Mouse (Mus musculus): ENCODE results near the gene Dnajc17. TPM values are rescaled to one million over a fixed set of nuclear protein-coding genes. Genes with fewer than 3 reads are reported as not detected.

Gene Dnajc17
- polyA plus RNA-seq, 1 experiment from 2014 or later: 19.5 TPM

DNA sequence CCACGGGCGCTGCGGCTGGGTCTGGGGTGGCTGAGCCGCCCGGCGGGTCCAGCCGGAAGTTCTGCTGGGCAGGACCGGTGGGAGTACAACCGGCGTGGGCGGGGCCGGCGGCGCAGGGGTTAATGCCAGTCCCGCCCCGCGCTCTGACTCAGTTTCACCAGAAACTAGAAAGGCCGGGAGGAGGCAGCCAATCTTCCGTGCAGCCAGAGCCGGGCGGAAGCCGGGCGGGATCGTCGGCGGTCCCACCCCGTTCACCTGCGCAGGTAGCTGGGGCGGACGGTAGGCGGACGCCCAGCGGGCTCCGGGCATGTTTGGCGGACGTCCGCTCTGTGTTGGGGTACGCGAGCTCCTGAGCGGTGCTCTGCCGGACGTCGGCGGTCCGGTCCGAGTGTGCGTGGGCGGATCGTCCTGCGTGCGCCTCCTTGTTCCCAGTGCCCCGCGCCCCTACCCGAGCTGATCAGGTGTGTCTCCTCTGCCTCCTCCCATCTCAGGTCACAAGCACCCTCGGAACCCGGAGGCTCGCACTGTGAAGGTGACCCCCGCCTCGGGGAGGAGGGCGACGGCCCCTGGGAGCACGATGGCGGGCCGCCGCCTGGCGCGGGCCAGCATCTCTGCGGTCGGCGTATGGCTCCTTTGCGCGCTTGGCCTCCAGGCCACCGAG is 28.7 kb upstream of the Dnajc17 start, which contains the start of gene Spint1:
TSS of gene Spint1 (plus strand) at position 153 of the 661 bp plus-strand sequence.
- peak within 1 kb of the TSS; percentile 43 for H3K27ac ChIP-seq

DNA sequence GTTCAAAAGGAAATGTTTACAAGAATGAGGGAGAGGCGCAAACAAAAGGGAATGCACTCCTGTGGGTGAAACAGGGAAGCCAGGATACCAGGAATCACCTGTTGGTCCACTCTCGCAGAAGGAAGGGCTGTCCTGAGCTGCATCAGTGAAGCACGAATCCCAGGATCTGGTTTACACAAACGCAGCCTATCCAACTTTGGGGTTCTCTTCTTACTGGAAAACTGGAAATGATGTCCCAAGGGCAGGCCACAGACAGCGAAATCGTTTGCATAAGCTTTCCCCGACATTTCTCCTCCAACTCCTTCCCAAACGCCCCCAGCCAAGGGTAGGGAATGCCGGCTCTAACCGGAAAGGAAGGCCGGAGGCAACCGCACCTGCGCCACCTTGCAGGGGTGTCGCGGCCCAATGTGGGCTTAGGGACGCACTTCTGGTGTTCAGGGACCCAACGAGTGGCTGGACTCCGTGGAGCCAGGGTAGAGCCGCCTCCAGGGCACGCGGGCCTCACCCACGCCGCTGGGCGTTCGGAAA is 28.2 kb upstream of the Dnajc17 start:
- no peaks in the 10 kb centered on the region for H3K36me3 ChIP-seq
- H3K4me3 ChIP-seq: peak overlapping the region; percentile 63
- H3K27ac ChIP-seq: no peak overlapping the region; the same call in 1 of the 2 replicates
- DNase-seq (ENCODE audit: low spot score): no peak
- 7% methylated on average over 25 of the region's 25 CpGs for WGBS
- no peaks in the 10 kb centered on the region for H3K9me3 ChIP-seq
- H3K27me3 ChIP-seq (ENCODE audit: insufficient read depth, poor library complexity, severe bottlenecking): peaks cover 80% of the 10 kb centered on the region
- H3K4me1 ChIP-seq: peaks cover 14% of the 10 kb centered on the region

More for the DNA sequence above, 28.7 kb upstream of the Dnajc17 start, which contains the start of gene Spint1:
- WGBS: under 1% methylated on average over 73 of the region's 73 CpGs
- Histone ChIP-seq H3K36me3 (no peaks in the 10 kb centered on the region), H3K4me3 (peak within 1 kb of the TSS; percentile 63), H3K27me3 (ENCODE audit: insufficient read depth, poor library complexity, severe bottlenecking) (peaks cover 83% of the 10 kb centered on the region), H3K4me1 (peaks cover 14% of the 10 kb centered on the region), H3K9me3 (no peaks in the 10 kb centered on the region)
- DNase-seq (ENCODE audit: low spot score): peak; percentile 68

DNA sequence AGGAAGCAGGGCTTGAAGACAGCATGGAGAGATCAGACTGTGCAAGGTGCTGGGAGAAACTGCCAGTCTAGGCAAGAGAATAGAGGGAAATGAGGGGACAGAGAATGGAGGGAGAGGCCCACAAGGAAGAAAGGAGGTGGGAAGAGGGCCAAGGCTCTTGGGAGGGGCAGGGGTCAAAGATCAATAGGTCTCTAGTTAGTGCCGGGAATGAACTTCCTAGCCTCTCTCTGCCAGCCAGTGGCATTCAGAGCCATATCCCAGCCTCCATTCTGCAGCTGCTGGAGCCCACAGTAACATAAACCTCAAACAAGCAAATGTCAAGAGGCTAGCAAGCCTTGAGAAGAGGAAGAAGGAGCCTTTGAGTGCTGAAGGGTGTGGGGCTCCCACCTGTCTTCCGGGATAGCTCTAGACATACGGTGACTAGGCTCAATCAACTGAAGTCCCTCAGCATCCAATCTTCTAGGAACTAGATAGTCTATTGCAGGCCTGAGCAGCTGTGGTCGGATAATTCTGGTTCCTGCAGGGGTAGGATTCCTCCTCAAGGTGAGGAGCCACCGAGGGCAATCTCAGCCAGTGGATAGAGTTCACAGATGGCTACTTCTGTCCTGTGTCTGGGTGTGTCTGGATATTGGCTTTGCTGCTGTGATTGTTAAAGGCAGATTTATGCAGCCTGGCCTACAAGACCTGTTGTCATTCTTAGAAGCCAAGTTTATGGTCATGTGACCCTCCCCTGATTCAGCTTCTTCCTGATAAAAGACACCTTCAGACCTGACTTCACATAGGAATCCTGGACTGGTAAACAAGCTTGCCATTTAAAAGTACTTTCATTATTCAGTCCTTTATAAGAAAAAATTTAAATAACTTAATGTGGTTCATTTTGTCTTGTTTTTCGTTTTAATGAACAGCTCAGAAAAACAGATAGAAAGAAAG is 21.4 kb upstream of the Dnajc17 start, which contains the start of gene Ppp1r14d:
TSS of gene Ppp1r14d (minus strand) at position 132 of the 930 bp plus-strand sequence.
- DNase-seq (ENCODE audit: low spot score): no peak

DNA sequence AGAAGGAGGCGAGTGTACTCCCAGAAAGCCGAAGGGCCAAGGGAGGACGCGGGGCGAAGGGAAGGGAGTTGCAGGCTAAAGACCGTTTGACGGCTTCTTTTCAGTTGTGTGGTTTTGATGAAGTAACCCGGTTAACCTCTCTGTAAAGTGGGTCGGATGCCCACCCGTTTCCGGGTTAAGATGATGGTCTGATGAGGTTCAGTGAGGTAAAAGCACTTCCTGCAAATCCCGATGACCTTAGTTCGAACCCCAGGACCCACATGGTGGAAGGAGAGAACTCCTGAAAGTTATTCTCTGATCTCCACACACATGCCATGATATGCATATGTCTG is 547 bp upstream of the Dnajc17 start:
- Histone ChIP-seq H3K27ac (peak overlapping the region; percentile 95), H3K4me3 (peak overlapping the region; percentile 81), H3K27me3 (ENCODE audit: insufficient read depth, poor library complexity, severe bottlenecking) (no peaks in the 10 kb centered on the region), H3K9me3 (no peaks in the 10 kb centered on the region), H3K36me3 (peaks cover 36% of the 10 kb centered on the region), H3K4me1 (peaks cover 15% of the 10 kb centered on the region)
- peak; percentile 79 for DNase-seq (ENCODE audit: low spot score)
- 1% methylated on average over 13 of the region's 13 CpGs for WGBS

More for the DNA sequence above, 21.4 kb upstream of the Dnajc17 start, which contains the start of gene Ppp1r14d:
- Histone ChIP-seq H3K36me3 (no peaks in the 10 kb centered on the region), H3K27ac (no peak within 1 kb of the TSS), H3K4me3 (no peak within 1 kb of the TSS), H3K27me3 (ENCODE audit: insufficient read depth, poor library complexity, severe bottlenecking) (peaks cover 24% of the 10 kb centered on the region), H3K9me3 (no peaks in the 10 kb centered on the region), H3K4me1 (no peaks in the 10 kb centered on the region)
- WGBS: 65% methylated on average over 6 of the region's 6 CpGs

DNA sequence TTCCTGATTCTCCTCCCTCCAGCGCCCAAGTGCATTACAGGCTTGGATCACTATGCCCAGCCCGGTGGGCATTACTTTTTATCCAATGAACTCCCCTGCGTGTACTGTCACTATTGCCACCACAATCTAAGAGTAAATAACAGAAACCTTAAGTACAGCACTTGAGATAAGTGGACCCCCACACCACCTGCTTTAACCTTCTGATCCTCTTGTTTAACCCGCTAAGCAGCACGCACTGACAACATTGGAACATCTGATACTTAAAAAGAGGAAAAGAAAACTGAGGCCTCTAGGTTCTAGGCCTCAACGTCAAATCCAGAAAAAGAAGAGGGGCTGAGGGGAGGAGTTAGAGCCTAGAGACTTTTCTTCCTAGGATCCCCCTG is 643 bp downstream of the Dnajc17 start:
- Histone ChIP-seq H3K27me3 (ENCODE audit: insufficient read depth, poor library complexity, severe bottlenecking) (no peaks in the 10 kb centered on the region), H3K9me3 (no peaks in the 10 kb centered on the region), H3K4me3 (peak overlapping the region; percentile 81), H3K27ac (peak overlapping the region; percentile 95), H3K36me3 (peaks cover 27% of the 10 kb centered on the region), H3K4me1 (peaks cover 15% of the 10 kb centered on the region)
- 17% methylated on average over 6 of the region's 6 CpGs for WGBS
- no peak for DNase-seq (ENCODE audit: low spot score)

DNA sequence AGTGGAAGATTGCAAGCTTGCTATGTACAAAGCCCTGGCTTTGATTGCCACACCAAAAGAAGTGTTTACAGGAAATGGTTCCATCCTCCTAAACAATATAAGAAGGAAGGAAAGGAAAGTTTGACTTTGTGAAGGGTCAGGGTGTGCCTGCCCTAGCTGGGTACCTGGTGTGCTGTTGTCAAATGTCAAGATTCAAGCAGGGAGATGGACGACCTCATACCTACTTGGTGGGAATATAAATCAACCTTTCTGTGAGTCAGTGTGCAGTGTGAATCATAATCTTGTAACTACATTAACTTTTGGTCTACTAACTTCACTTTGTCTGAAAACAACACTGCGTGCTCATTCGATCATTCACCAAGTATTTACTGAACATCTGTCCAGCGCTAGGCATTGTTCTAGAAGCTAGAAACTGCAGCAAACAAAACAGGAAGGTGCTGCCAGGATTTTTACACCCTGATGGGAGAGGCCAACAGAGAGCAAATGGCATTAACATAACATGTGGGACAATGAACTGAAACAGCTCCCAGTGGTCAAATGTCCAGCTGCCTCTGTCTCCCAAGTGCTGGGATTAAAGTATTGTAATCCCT is 4.6 kb downstream of the Dnajc17 start:
- no peak overlapping the region for H3K4me3 ChIP-seq
- H3K27me3 ChIP-seq (ENCODE audit: insufficient read depth, poor library complexity, severe bottlenecking): no peaks in the 10 kb centered on the region
- no peak overlapping the region for H3K27ac ChIP-seq
- no peak for DNase-seq (ENCODE audit: low spot score)
- no peaks in the 10 kb centered on the region for H3K36me3 ChIP-seq
- 73% methylated on average over 4 of the region's 4 CpGs for WGBS
- no peaks in the 10 kb centered on the region for H3K9me3 ChIP-seq
- H3K4me1 ChIP-seq: peaks cover 4% of the 10 kb centered on the region; the same call in 1 of the 2 replicates

DNA sequence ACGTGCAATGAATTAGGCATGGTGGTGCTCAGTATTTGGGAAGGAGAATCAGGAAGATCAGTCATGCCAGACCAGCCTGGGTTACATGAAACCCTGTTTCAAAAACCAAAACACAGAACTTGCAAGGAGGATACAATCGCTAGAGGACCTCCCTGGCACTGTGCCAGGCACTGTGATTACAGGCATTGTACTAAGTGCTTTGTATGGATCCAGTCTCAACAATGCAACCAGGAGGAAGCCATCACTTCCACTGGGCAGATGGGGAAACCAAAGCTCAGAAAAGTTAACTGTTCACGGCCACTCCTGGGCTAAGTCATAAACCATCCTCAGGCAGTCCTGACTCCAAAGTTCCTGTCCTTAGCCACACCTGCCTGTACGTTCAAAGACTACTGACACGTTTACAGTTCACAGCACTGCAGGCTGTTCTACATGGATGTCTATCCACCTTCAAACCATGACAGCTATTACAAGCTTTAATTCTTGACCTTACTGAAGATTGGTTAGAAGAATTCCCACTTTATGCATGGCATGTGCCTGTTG is 5.6 kb downstream of the Dnajc17 start:
- H3K36me3 ChIP-seq: no peaks in the 10 kb centered on the region
- H3K4me3 ChIP-seq: no peak overlapping the region
- 71% methylated on average over 5 of the region's 5 CpGs for WGBS
- H3K9me3 ChIP-seq: no peaks in the 10 kb centered on the region
- DNase-seq (ENCODE audit: low spot score): no peak
- peaks cover 9% of the 10 kb centered on the region; the same call in 1 of the 2 replicates for H3K4me1 ChIP-seq
- no peaks in the 10 kb centered on the region for H3K27me3 ChIP-seq (ENCODE audit: insufficient read depth, poor library complexity, severe bottlenecking)
- no peak overlapping the region for H3K27ac ChIP-seq

DNA sequence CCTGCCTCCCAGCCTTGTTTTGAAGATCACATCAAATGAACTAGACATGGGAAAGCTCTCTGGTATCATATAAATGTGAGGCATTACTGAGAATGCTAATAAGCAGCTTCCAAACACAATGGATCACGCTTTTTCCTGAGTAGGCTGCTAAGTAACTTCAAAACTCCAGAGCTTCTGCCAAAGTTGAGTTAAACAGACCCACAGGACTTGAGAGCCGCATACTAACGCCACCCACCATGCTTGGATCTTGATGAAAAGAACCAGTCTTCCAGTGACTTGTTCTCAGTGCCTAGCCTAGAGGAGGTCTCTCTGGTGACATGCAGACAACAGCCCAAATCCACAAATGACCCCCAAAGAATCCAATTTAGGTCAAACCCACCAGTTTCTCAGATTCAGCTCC is 9.7 kb downstream of the Dnajc17 start:
- 68% methylated on average over 3 of the region's 3 CpGs for WGBS
- H3K9me3 ChIP-seq: no peaks in the 10 kb centered on the region
- no peaks in the 10 kb centered on the region for H3K27me3 ChIP-seq (ENCODE audit: insufficient read depth, poor library complexity, severe bottlenecking)
- no peak for DNase-seq (ENCODE audit: low spot score)
- H3K4me3 ChIP-seq: no peak overlapping the region
- peaks cover 23% of the 10 kb centered on the region for H3K4me1 ChIP-seq
- no peak overlapping the region for H3K27ac ChIP-seq
- no peaks in the 10 kb centered on the region for H3K36me3 ChIP-seq

DNA sequence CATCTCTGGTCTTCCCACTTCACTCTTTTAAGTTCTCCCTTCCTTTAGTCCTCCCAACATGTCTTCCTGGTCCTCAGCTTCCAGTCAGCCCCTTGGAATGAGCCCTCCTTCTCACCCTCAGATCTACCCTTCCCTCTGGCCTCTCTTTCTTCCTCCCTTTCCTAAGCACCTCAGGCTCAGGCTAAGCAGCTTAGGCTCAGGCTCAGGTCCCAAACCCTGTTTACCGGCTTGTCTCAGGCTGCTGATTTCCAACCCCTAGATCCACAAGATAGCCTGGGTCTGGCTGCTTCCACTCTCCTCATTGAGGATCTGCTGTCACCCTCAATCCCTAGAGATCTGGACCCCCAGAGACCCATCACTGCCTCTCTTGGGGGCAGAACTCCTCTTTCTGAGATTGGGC is 10.5 kb downstream of the Dnajc17 start:
- Histone ChIP-seq H3K9me3 (no peaks in the 10 kb centered on the region), H3K27ac (0 out of 2 replicates have a peak overlapping the region, but pooled peaks have one; percentile 8), H3K4me1 (peaks cover 24% of the 10 kb centered on the region), H3K4me3 (no peak overlapping the region), H3K27me3 (ENCODE audit: insufficient read depth, poor library complexity, severe bottlenecking) (no peaks in the 10 kb centered on the region), H3K36me3 (no peaks in the 10 kb centered on the region)
- 15% methylated on average over 1 of the region's 1 CpGs for WGBS
- no peak for DNase-seq (ENCODE audit: low spot score)

DNA sequence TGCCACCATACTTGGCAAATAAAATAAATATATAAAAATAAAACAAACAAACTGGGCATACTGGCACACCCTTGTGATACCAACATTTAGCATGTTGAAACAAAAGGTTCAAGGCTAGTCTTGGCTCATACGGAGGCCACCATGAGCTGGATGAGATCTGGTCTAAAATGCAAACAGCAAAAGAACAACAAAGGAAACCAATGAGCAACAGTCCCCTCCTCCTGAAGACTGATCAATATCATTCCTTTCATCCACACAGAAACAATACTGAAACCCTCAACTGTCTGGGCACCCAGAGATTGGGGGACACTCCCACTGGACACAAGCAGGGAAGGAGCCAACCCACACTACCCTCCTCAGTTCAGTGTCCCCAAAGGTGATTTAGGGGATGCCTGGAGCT is 11.1 kb downstream of the Dnajc17 start:
- no peaks in the 10 kb centered on the region for H3K36me3 ChIP-seq
- no peak overlapping the region for H3K4me3 ChIP-seq
- no peak overlapping the region for H3K27ac ChIP-seq
- DNase-seq (ENCODE audit: low spot score): no peak
- H3K4me1 ChIP-seq: peaks cover 24% of the 10 kb centered on the region
- whole genome bisulfite sequencing: 71% methylated on average over 1 of the region's 1 CpGs
- no peaks in the 10 kb centered on the region for H3K27me3 ChIP-seq (ENCODE audit: insufficient read depth, poor library complexity, severe bottlenecking)
- no peaks in the 10 kb centered on the region for H3K9me3 ChIP-seq

DNA sequence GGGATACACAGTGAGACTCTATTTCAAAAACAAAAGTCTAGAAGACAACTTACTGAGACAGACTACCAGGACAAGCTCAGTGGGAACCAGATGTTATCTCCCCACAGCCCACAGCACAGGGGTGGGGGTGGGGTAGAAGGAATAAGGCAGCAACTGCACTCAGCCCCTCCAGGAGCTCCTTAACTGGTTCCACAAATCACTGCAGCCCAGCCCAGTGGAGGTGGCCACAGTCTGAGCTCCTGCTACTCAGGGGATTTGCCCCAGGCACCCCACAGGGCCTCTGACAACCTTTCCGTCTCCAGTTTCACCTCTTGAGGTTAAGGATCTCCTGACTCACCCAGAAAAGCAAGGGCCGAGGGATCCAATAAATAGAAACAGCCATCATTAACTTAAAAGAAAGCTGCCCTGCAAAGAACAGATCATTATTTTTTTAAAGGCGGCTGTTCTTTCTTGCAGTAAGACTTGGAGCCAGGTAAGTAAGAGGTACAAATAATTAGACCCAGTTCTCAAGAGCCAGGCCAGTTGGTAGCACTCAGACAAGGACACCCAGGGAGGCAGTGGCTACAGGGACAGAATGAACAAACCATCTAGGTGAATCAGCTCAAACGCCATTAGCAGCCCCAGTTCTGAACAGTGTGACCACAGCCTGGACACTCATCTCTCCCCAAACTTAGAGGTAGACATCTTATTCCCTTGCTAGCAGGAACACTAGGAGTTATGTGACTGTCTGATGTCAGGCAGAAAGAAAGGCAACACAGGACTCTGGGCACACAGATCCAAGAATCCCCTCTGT is 12.1 kb downstream of the Dnajc17 start:
- 23% methylated on average over 4 of the region's 4 CpGs for WGBS
- H3K9me3 ChIP-seq: no peaks in the 10 kb centered on the region
- no peak overlapping the region for H3K27ac ChIP-seq
- no peaks in the 10 kb centered on the region for H3K27me3 ChIP-seq (ENCODE audit: insufficient read depth, poor library complexity, severe bottlenecking)
- DNase-seq (ENCODE audit: low spot score): no peak
- H3K36me3 ChIP-seq: no peaks in the 10 kb centered on the region
- no peak overlapping the region for H3K4me3 ChIP-seq
- peaks cover 24% of the 10 kb centered on the region for H3K4me1 ChIP-seq

DNA sequence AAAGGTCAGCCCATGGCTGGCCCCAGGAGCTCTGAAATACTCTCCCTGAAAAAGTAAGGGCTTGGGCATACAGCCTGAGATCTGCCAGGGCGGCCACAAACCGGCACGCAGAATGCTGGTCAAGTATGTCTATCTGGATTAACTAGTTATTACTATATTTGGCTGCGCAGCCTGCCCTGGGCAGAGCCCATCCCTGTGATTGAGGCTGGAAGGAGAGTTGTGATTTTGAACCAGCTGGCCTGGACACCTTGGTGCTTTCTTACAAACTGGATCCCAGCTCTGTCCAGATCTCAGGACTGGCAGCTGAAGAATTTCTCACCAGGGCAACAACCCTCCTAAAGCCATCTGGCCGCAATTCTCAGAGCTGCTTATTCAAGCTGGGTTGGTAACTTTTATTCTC is 14.5 kb downstream of the Dnajc17 start:
- Histone ChIP-seq H3K36me3 (no peaks in the 10 kb centered on the region), H3K4me1 (peaks cover 26% of the 10 kb centered on the region), H3K4me3 (no peak overlapping the region), H3K9me3 (no peaks in the 10 kb centered on the region), H3K27ac (no peak overlapping the region), H3K27me3 (ENCODE audit: insufficient read depth, poor library complexity, severe bottlenecking) (no peaks in the 10 kb centered on the region)
- no peak for DNase-seq (ENCODE audit: low spot score)
- WGBS: 85% methylated on average over 5 of the region's 5 CpGs

Measured in heart, embryonic 10.5 days (tissue).